Mouse (Mus musculus) testis, adult 2 months (tissue): Measurements from ENCODE around the gene Inip.

Experiments used
- CTCF ChIP-seq: fragments of 200-500 bp; IDR thresholded peaks from 2 replicates; pipeline ENCODE4 v1.5.1; 2012; ENCODE audit warnings: low read depth, mild to moderate bottlenecking, inconsistent platforms, low read length, moderate library complexity; ENCODE audit not compliant: control insufficient read depth, insufficient read depth, insufficient replicate concordance
- POLR2A ChIP-seq: fragments of 200-500 bp; IDR thresholded peaks from 2 replicates; pipeline ENCODE4 v1.6.1; 2012; ENCODE audit warnings: low read depth, mild to moderate bottlenecking, inconsistent platforms, low read length, moderate library complexity; ENCODE audit not compliant: control insufficient read depth

DNA sequence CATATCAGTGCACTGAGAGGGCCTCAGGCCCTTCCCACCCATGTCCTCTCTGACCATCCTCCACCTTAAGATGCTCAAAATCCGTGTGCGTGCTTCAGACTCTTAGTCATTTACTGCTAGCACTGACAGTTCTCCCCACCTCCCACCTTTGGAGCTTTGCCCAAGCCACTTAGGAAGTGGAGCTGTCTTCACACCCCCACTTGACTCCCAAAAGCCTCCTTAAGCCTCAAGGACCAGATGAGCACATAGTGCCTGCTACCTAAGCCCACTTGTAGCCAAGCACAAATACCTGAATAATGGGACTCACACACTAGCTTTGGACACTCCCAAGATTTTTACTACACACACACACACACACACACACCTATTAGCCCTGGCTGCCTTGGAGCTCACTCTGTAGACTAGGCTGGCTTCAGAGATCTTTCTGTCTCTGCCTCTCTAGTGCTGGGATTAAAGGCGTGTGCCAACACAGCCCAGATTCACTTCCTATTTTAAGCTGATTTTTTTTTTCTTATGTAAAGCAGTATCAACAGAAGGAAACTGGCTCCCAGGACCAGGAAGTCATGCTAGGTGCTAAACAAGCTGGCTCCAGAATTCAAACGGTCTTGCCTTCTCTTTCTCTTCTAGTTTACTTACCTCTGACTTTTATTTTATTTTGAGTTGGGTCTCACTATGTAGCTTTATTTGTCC lies 13.9 kb upstream of the Inip start:
- TF ChIP-seq POLR2A (no peak), CTCF (no peak)
